Mouse (Mus musculus) brain, embryonic 14.5 days (tissue): ENCODE measurements around the gene Kif5c. TPM values are rescaled to one million over a fixed set of nuclear protein-coding genes. Genes with fewer than 3 reads are reported as not detected.

Source experiments
- DNase-seq: peaks from one replicate; pipeline ENCODE4 v3.0.0-alpha.2; 2011; ENCODE audit warnings: low read depth
- CTCF ChIP-seq: fragments of 200-500 bp; IDR thresholded peaks from 2 replicates; pipeline ENCODE4 v1.5.1; 2012; ENCODE audit warnings: inconsistent platforms, mild to moderate bottlenecking, moderate library complexity, borderline replicate concordance; ENCODE audit not compliant: insufficient read depth, insufficient read length; ENCODE audit errors: extremely low read depth
- POLR2A ChIP-seq: fragments of 200-500 bp; IDR thresholded peaks from 2 replicates; pipeline ENCODE4 v1.6.1; 2012; ENCODE audit warnings: mild to moderate bottlenecking, inconsistent platforms, borderline replicate concordance; ENCODE audit not compliant: poor library complexity, insufficient read depth, insufficient read length, severe bottlenecking; ENCODE audit errors: extremely low read depth
- polyA plus RNA-seq: library from polyadenylated mRNA; depleted of rRNA; stranded (reverse); fragments of >200 nt; gene quantifications from 2 replicates; pipeline ENCODE4 v1.2.3, GENCODE M21; 2012

Gene Kif5c
- polyA plus RNA-seq, 1 experiment, result 253 TPM

DNA sequence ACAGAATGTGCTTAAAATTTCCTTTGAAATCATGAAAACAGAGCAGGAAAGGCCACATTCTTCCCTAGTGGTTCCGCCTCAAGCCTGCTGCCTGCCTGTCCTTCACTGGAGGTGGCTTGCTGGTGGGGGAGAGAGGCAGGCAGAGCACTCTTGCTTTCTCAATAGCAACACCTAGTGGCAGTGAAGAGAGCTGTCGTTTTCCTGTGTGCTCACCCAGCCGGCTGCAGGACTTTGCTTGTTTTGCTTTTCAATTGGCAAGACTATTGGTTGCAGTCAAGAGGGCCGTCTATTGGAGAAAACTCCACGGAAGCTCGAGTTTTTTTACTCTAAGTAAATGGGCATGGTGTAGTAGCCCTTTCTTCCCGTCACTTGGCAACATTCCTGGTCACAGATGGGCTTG lies 108.1 kb downstream of the Kif5c start:
- TF ChIP-seq CTCF (peak; percentile 91), POLR2A (no peak)
- DNase-seq, result peak; percentile 95

GRCm38 (mm10) chr2:49727686-49728085 lies 108.6 kb downstream of the Kif5c start:
- DNase-seq, result no peak
- TF ChIP-seq POLR2A (no peak), CTCF (no peak)

DNA sequence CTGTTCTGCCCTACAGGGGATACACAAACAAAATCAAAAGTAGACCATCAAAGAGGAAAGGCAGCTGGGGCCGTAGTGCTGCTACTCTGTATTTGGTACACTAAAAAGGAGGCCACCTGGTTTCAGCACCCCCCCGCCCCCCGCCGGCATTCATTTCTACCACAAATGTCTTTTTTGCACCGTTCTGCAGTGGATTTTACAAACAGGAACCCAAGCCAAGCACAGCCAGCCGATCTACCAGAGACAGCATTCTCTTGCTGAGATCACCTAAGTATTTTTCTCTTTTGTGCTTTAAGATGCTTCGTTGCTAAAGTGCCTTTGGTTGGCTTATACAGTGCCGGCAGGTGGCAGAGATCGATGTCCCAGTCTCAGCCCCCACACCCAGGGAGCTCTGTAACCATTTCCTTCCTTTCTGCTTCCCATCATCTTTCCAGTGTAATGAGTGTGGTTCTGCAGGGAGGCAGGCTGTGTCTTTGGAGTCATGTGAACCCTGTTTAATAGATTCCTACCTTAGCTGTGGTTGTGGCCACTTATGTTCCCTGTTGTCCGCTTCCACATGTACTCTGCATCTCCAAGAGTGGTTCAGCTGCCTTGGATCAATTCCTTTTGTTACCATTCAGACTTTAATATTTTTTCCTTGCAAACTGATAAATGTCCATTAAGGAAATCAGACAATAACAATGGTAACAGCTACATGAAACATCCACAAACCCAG lies 110.0 kb downstream of the Kif5c start:
- TF ChIP-seq CTCF (no peak), POLR2A (no peak)
- no peak for DNase-seq

- no peak for TF ChIP-seq CTCF
- TF ChIP-seq POLR2A, result no peak
Measured at GRCm38 (mm10) chr2:49729611-49729969, 110.5 kb downstream of the Kif5c start.

DNA sequence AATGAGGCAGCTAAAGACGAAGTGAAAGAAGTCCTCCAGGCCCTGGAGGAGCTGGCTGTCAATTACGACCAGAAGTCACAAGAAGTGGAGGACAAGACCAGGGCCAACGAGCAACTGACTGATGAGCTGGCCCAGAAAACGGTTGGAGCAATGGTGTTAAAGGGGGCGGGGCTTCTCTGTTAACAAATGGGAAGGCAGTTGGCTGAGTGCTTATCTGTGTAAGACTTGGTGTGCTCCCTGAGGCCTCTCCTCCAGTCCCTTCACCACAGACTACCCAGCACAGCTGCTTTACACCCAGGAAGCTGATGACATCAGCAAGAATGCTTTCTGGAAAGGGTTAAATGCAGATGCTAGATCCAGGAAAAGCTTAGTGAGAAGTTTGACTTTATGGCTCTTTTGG lies 111.1 kb downstream of the Kif5c start:
- TF ChIP-seq CTCF (no peak), POLR2A (no peak)
- no peak for DNase-seq

More at GRCm38 (mm10) chr2:49729611-49729969, 110.5 kb downstream of the Kif5c start:
- no peak for DNase-seq

GRCm38 (mm10) chr2:49732745-49733655 lies 113.9 kb downstream of the Kif5c start:
- TF ChIP-seq CTCF (no peak), POLR2A (no peak)
- no peak for DNase-seq

DNA sequence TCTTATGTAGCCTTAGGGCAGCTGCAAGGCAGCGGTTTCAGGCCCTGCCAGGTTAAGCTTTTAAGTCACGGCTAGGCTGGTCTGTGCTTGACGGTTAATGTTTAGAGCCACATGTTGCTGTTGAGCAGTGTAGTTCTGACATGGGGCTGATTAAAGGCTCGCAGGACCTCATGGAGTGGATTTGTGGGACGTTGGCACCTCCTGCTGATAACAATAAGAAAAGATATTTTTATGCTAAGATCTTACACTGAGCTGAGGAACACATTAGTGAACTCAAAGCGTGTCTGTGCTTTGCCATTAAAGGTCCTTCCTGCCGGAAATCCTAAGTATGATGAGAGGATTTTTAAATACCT lies 114.5 kb downstream of the Kif5c start:
- TF ChIP-seq POLR2A, result no peak
- no peak for TF ChIP-seq CTCF
- DNase-seq, result no peak

- peak; percentile 92 for DNase-seq
- TF ChIP-seq CTCF (peak; percentile 85), POLR2A (no peak)
Measured at GRCm38 (mm10) chr2:49734013-49734780, 115.1 kb downstream of the Kif5c start.

- TF ChIP-seq CTCF, result no peak
- TF ChIP-seq POLR2A, result no peak
- DNase-seq, result no peak
Measured at GRCm38 (mm10) chr2:49735386-49735785, 116.3 kb downstream of the Kif5c start.

DNA sequence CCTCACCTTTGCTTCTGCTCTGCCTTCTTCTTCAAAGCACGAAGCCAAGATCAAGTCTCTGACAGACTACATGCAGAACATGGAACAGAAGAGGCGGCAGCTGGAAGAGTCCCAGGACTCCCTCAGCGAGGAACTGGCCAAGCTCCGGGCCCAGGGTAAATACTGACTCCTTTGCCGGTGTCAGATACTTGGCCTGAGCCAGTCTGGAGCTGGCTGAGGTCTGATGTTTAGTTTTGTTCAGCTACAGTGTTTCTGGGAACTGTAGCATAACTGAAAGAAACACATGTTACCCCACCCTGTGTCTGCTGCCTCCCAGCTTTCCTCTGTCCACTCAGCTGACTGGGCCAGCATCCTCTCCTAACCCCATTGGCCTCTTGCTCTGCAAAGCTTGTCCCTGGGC lies 119.9 kb downstream of the Kif5c start:
- TF ChIP-seq POLR2A, result no peak
- TF ChIP-seq CTCF, result no peak
- no peak for DNase-seq

- TF ChIP-seq POLR2A, result no peak
- TF ChIP-seq CTCF, result no peak
- DNase-seq, result no peak
Measured at GRCm38 (mm10) chr2:49741026-49741425, 121.9 kb downstream of the Kif5c start.
